Mouse (Mus musculus) thymus, adult 2 months (tissue): Measurements from ENCODE around the gene Srbd1. TPM values are rescaled to one million over a fixed set of nuclear protein-coding genes. Genes with fewer than 3 reads are reported as not detected.

ENCODE experiments used
- DNase-seq: peaks from one replicate; pipeline ENCODE4 v3.0.0; 2021
- H3K27ac ChIP-seq: fragments of 200-500 bp; 2 replicates; pipeline ENCODE4 v1.5.1; 2012; ENCODE audit warnings: low read length, control low read depth; ENCODE audit not compliant: control insufficient read depth, insufficient read depth
- H3K27me3 ChIP-seq: fragments of 200-500 bp; 2 replicates; pipeline ENCODE4 v1.6.1; 2012; ENCODE audit warnings: mild to moderate bottlenecking, low read length, moderate library complexity, mixed read lengths; ENCODE audit not compliant: control insufficient read depth, insufficient read depth
- H3K36me3 ChIP-seq: fragments of 200-500 bp; 2 replicates; pipeline ENCODE4 v1.6.1; 2012; ENCODE audit warnings: mild to moderate bottlenecking, low read length, moderate library complexity; ENCODE audit not compliant: control insufficient read depth, insufficient read depth
- H3K4me1 ChIP-seq: fragments of 200-500 bp; replicated peaks from 2 replicates; pipeline ENCODE4 v1.6.1; 2012; ENCODE audit warnings: low read length; ENCODE audit not compliant: control insufficient read depth, insufficient read depth
- H3K4me3 ChIP-seq: fragments of 200-500 bp; 2 replicates; pipeline ENCODE4 v1.5.1; 2012; ENCODE audit warnings: mild to moderate bottlenecking, low read length, control low read depth, moderate library complexity; ENCODE audit not compliant: control insufficient read depth, insufficient read depth
- CTCF ChIP-seq: fragments of 200-500 bp; IDR thresholded peaks from 2 replicates; pipeline ENCODE4 v1.5.1; 2012; ENCODE audit warnings: mild to moderate bottlenecking, control low read depth, low read length, moderate library complexity, borderline replicate concordance; ENCODE audit not compliant: control insufficient read depth, poor library complexity, insufficient read depth; ENCODE audit errors: extremely low read depth
- POLR2A ChIP-seq: fragments of 200-500 bp; IDR thresholded peaks from 2 replicates; pipeline ENCODE4 v1.6.1; 2012; ENCODE audit warnings: mild to moderate bottlenecking, low read length, control low read depth, moderate library complexity; ENCODE audit not compliant: control insufficient read depth, poor library complexity, insufficient read depth; ENCODE audit errors: extremely low read depth
- WGBS: fragments of 180-500 bp; shearing (Covaris S2); methylation state at CpG from one replicate; pipeline ENCODE4 v1.1.7; 2018; 5-methylcytosine and 5-hydroxymethylcytosine counted together
- polyA plus RNA-seq: library from polyadenylated mRNA; depleted of rRNA; stranded (reverse); fragments of >200 nt; gene quantifications from 2 replicates; pipeline ENCODE4 v1.2.3, GENCODE M21; 2012

The Srbd1 gene
- polyA plus RNA-seq, 1 experiment: 3.2 TPM

DNA sequence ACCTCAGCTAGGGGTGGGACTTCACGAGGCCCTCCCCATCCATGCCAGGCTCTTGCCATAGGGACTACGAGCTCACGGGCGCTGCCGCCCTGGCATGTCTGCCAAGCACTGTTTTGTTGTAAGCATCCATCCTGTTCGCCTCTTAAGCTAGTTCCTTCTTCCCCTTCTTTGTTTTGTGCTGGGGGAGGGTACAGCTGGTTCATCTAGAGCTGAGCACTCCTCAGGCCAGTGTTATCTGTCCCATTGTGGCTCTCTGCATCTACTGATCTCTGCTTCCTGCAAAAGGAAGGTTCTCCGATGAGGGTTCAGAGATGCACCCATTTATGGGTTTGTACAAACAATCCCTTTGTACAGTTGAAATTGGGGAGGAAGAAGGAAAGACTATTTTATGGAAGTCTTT, 31.7 kb upstream of the Srbd1 start:
- Histone ChIP-seq H3K4me3 (no peak overlapping the region), H3K27me3 (no peaks in the 10 kb centered on the region), H3K36me3 (no peaks in the 10 kb centered on the region), H3K4me1 (no peaks in the 10 kb centered on the region), H3K27ac (no peak overlapping the region)
- 82% methylated on average over 7 of the region's 7 CpGs for WGBS
- TF ChIP-seq CTCF (no peak), POLR2A (no peak)
- no peak for DNase-seq

- Histone ChIP-seq H3K36me3 (no peaks in the 10 kb centered on the region), H3K27ac (no peak overlapping the region), H3K27me3 (no peaks in the 10 kb centered on the region), H3K4me1 (no peaks in the 10 kb centered on the region), H3K4me3 (no peak overlapping the region)
- DNase-seq: no peak
- no peak for TF ChIP-seq POLR2A
- no peak for TF ChIP-seq CTCF
- 85% methylated on average over 9 of the region's 9 CpGs for WGBS
These were observed 30.5 kb upstream of the Srbd1 start for GRCm38 (mm10) chr17:86175516-86175915.

GRCm38 (mm10) chr17:86170164-86170958, 25.4 kb upstream of the Srbd1 start:
- peaks cover 15% of the 10 kb centered on the region for H3K4me1 ChIP-seq
- H3K27me3 ChIP-seq: peaks cover 12% of the 10 kb centered on the region
- 30% methylated on average over 9 of the region's 9 CpGs for WGBS
- H3K27ac ChIP-seq: no peak overlapping the region
- H3K4me3 ChIP-seq: no peak overlapping the region
- no peak for DNase-seq
- H3K36me3 ChIP-seq: no peaks in the 10 kb centered on the region
- no peak for TF ChIP-seq CTCF
- no peak for TF ChIP-seq POLR2A

DNA sequence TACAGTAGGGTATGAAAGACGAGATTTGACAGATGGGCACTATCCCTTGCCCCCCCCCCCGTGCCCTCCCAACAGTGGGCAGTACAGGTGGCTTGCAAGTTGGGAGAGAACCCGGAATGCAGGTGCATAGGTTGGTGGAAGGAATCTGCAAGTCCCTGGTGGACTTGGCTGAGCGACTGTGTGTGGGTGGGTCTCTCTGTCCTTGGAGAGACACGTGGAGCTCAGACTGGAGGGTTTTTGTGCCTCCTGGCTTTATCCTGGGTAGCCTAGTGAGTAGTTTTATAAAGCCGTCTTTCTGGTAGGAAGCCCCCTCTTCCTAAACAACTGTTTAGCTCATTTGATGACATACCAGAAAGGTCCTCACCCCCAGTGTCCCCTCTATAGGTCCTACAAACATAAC, 24.1 kb upstream of the Srbd1 start:
- Histone ChIP-seq H3K27ac (no peak overlapping the region), H3K4me3 (0 out of 2 replicates have a peak overlapping the region, but pooled peaks have one; percentile 91), H3K4me1 (peaks cover 15% of the 10 kb centered on the region), H3K27me3 (peaks cover 12% of the 10 kb centered on the region), H3K36me3 (no peaks in the 10 kb centered on the region)
- 27% methylated on average over 6 of the region's 6 CpGs for WGBS
- no peak for DNase-seq
- TF ChIP-seq POLR2A: no peak
- no peak for TF ChIP-seq CTCF

DNA sequence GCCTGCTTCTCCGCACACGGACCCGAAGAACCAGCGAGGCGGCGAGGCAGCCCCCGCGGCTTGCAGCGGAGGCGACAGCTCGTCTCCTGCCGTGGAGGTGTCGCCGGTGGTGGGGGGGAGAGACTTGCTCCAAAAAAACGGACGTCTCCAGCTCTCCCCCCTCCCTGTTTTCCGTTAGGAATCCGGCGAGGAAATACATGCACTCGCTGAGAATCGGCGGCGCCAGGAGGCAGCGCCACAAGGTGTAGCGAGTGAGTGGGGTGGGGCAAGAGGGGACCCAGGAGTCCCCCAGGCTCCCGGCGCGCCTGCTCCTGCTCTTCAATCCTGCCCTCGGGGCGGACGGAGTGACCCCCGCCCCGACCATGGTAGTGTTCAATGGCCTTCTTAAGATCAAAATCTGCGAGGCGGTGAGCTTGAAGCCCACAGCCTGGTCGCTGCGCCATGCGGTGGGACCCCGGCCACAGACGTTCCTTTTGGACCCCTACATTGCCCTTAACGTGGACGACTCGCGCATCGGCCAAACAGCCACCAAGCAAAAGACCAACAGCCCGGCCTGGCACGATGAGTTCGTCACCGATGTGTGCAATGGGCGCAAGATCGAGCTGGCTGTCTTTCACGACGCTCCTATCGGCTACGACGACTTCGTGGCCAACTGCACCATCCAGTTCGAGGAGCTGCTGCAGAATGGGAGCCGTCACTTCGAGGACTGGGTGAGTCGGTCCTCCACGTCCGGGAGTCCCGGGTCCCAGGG, 23.4 kb upstream of the Srbd1 start:
- Histone ChIP-seq H3K4me1 (peaks cover 15% of the 10 kb centered on the region), H3K27me3 (peaks cover 12% of the 10 kb centered on the region), H3K27ac (no peak overlapping the region), H3K36me3 (no peaks in the 10 kb centered on the region), H3K4me3 (peak overlapping the region; percentile 91)
- peak; percentile 46 for DNase-seq
- 1% methylated on average over 64 of the region's 64 CpGs for WGBS
- TF ChIP-seq POLR2A (no peak), CTCF (no peak)

DNA sequence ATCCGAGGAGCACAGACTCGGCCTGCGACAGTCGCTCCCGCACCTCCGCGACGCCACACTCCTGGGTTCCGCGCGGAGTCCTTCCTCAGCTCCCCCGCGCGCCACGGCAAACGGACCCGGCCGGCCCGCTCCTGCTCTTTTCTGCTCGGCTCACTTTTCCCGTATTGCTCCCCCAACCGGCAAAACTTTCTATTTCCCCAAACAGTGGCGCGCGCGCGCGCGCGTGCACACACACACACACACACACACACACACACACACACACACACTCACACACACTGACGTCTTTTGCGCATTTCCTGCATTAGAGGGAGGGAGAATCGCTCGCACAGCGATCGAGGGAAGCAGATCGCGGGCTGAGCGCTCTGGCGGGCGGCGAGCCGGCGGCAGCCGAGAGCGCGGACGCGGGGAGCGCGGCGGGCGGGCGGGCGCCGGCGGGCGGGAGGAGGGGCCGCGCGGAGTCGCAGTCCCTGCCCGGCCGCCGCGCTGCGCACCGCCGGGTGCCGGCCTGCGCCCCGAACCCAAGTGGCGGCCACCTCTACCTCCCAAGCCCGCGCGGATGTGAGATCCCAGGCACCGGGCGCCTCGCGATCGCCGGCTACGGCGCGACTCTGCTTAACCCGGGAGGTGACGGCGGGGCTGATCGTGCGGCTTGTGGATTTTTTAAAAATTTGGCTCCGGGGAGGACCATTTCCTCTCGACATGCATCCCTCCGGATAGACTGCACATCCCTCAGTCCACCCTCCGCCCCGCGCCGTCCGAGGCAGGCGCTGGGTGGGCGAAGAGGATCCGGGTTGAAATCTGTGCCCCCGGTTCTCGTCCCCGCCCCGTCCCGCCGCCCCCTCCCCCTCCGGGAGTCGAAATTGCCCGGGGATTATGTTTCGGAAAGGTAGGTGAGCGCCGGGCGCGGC, 22.6 kb upstream of the Srbd1 start, which contains the start of gene Prkce:
TSS of gene Prkce (plus strand) at position 466 of the 911 bp plus-strand sequence.
- peak; percentile 25; the same call in 1 of the 2 replicates for TF ChIP-seq CTCF
- TF ChIP-seq POLR2A: peak; percentile 26; the same call in 1 of the 2 replicates
- H3K4me3 ChIP-seq: peak within 1 kb of the TSS; percentile 91
- DNase-seq: peak; percentile 81
- no peak within 1 kb of the TSS for H3K27ac ChIP-seq
- H3K4me1 ChIP-seq: peaks cover 15% of the 10 kb centered on the region
- WGBS: under 1% methylated on average over 115 of the region's 115 CpGs
- peaks cover 12% of the 10 kb centered on the region for H3K27me3 ChIP-seq
- H3K36me3 ChIP-seq: no peaks in the 10 kb centered on the region
